Mouse (Mus musculus) liver, postnatal 0 days (tissue): ENCODE measurements around the gene Fam83d.

Source experiments
- CTCF ChIP-seq: sonication (generic); IDR thresholded peaks from 2 replicates; pipeline ENCODE4 v1.5.1; 2016; ENCODE audit warnings: antibody characterized with exemption, low read depth
- EP300 ChIP-seq: IDR thresholded peaks from 2 replicates; pipeline ENCODE4 v1.6.1; 2016; ENCODE audit warnings: antibody characterized with exemption, low read depth, mild to moderate bottlenecking

DNA sequence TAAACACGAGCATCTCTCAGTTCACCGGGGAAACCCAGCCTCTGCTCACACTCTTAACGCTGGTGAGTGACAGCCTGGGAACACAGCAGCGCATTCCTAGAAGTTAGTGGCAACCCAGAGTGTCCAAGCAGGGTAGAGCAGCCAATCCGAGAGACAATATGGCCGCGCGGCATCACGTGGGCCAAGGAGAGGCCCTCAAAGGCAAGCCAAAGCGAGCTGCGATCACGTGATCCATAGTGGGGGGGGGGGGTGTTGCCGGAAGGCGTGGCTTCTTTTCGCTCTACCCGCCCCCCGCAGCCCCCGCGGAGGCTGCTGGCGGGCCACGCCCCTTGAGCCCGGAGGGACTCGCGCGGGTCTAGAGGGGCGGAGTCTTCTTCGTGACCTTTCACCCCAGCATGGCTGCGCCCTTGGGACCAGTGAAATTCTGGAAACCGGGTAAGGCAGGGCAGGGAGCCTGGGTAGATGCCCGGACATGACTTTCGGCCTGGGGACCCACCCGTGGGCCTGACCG, 26.7 kb downstream of the Fam83d start, which contains the start of gene Dhx35:
- TF ChIP-seq EP300 (no peak; the same call in 1 of the 2 replicates), CTCF (no peak)
